Mouse (Mus musculus): Measurements from ENCODE around the gene Wdr31. TPM values are rescaled to one million over a fixed set of nuclear protein-coding genes. Genes with fewer than 3 reads are reported as not detected.

Wdr31 gene
- total RNA-seq (2021), result under 1 TPM; 0.26 to 0.28 TPM
- long read RNA-seq, experiment 1, partial matches to known transcripts, result 0 of 1 reads
- long read RNA-seq, experiment 1, other reads (novel, unspliced or antisense), result 0 of 1 reads
- long read RNA-seq, experiment 2, result 0 reads

DNA sequence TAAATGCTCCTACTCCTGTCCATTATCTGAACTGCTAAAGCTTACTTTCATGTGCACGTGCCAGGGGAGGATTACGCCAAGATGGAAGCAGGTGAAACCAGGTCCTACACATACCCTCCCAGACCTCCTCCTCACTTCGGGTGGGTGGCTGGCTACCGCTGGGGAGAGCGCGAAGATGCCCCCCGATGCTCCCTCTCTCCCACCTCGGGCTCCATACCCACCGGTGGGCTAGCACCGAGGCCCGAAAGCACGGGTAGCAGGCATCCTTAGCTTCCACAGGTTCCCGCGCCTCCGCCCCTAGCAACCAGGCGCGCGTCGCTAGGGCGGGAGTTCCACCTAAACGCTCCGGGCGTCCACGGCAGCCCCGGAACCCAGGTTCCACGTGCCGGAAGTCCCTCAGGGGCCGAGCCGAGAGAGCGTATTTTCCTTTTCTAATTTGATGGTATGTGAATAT, at the start of gene Wdr31:
Gene Wdr31 (minus strand): TSS at position 299 of the 454 bp plus-strand sequence.
- H3K27ac ChIP-seq, result peak within 1 kb of the TSS; percentile 68
- DNase-seq, result peak; percentile 81
- no peak for TF ChIP-seq CTCF (IDR thresholded peaks at IDR 0.05)
- intact Hi-C loops (cut with DNase I), result no loop called here
- peak within 1 kb of the TSS; percentile 85 for H3K4me3 ChIP-seq

DNA sequence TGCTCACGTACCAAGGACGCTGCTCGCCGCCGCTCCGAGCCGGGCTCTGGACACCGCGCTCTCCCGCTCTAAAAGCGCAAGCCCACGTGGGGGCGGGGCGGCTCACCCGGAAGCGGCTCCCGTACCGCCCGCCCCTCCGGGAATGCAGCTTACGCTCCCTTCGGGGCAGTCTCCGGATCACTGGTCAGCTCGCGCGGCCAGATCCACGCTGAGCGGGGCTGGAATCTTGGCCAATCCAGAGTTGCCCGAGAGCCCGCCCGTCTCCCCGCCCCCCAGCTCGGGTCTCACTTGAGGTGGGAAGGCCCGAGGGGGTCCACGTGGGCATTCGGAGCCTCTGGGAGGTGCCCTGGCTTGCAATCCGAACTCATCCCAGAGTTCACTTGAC, 49.1 kb upstream of the Wdr31 start, which contains the start of gene Alad:
Gene Alad (minus strand): TSS at position 70 of the 385 bp plus-strand sequence.
- Histone ChIP-seq H3K27ac (peak within 1 kb of the TSS; percentile 95), H3K4me3 (peak within 1 kb of the TSS; percentile 85)
- intact Hi-C loops (cut with DNase I), result loop anchor here (5.0 kb wide), 1 partner anchor 113 kb away; the partner anchor contains the start of genes Cdc26 and Prpf4
- peak; percentile 93 for DNase-seq
- no peak for TF ChIP-seq CTCF (IDR thresholded peaks at IDR 0.05)

DNA sequence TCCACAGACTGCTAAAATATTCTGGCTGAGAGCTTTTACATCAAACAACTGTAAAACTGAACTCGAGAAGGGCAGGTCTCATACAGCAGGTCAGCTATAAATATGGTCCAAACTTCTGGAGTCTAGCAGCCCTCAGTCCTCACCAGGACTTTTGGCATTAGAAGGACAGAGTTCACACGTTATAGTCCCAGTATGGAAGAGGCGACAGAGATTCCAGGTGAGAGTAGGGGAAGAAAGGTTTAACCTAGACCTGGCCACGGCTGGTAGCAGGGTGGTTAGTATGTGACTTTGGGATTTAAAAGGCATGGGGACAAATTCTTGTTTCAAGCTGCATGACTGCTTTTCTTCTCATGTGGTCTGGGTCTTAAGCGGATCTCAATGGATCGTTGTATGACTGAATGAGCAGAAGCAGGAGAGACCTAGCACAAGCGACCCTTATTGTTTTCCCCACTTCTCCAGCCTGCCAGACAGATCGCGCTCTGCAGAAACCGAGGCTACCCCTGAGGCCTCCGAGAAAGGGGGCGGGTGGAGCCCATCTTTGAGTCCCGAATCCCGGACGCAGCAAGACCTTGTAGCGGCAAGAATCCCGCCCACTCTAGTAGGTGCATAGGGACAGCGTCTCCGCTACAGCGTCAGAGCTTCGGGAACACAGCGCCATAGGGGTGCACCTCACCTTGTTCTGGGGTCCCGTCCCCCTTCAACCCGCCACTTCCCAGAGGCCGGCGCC, 48.6 kb upstream of the Wdr31 start:
- DNase-seq, result no peak
- intact Hi-C loops (cut with DNase I), result no loop called here
- Histone ChIP-seq H3K27ac (peak overlapping the region; percentile 95), H3K4me3 (peak overlapping the region; percentile 85)
- no peak for TF ChIP-seq CTCF (IDR thresholded peaks at IDR 0.05)

DNA sequence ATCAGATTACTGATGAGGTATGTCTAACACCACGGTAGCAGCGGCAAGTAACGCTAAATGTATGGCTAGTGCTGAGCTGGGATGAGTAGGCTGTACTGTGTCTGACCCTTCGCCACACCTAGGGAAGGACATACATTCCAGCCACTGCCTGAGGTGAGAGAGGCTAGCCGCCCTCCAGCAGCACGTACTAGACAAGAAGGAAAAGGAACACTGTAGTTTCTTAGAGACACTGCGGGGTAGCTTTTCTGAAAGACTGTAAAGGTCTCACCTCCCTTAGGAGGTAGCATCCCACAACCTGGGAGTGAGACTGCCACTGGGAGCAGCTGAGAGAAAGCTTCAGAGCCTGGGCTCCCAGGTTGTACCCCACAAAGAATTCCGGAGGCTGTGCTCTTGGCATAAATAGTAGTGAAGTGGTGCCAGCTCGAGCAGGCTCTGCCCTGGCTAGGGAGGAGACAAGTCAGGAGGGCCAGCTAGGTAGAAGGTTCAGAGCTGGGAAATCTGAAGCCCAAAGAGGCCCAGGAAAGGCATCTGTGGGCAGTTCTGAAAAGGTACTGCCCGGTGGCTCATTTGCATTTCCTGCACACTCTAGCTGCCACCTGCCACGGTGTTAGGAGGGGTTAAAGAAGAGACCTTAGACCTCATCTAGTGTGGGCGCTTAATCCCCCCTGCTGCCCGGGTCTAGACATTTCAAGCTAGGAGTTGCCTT, 47.9 kb upstream of the Wdr31 start:
- peak; percentile 50 for DNase-seq
- Histone ChIP-seq H3K27ac (peak overlapping the region; percentile 95), H3K4me3 (peak overlapping the region; percentile 85)
- intact Hi-C loops (cut with DNase I), result no loop called here
- TF ChIP-seq CTCF (IDR thresholded peaks at IDR 0.05), result no peak

DNA sequence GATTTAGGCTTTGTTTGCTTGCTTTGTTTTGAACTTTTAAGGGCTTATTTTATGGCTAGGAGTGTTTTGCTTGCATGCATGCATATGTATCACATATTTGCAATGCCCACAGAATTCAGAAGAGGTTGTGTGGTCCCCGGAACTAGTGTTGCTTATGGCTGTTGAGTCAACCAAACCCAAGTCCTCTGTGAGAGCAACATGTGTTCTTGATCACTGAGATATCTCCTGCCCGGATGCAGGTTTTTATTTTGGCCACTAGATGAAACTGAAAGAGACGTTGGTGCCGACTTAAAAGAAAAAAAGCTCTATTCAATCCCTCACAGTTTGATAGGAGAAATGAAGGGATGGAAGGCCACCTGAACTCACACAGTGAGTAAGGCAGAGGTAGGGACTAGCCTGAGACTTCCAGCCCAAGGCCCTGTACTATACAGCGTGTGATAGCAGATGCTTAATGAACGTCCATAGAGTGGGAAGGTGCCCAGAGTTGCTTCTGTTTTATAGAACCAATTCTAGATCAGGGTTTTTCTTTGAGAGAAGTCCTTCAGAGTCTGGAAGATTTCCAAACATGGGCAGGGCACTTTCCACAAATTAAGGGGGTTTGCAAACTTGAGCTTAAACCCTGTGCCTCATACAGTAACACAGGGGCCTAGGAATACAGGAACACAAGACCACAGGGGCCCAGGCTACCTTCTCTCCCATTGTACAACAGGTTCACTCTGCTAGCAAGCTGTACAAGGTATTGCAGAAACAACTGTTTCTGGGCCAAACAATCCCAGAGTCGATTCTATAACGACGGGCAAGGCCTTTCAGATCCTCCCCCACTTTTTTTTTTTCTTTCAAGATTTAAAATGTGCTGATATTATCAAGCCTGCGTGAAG, 47.1 kb upstream of the Wdr31 start:
- Histone ChIP-seq H3K4me3 (no peak overlapping the region), H3K27ac (peak overlapping the region; percentile 95; the same call in 1 of the 2 replicates)
- TF ChIP-seq CTCF (IDR thresholded peaks at IDR 0.05), result no peak
- intact Hi-C loops (cut with DNase I), result no loop called here
- DNase-seq, result no peak

DNA sequence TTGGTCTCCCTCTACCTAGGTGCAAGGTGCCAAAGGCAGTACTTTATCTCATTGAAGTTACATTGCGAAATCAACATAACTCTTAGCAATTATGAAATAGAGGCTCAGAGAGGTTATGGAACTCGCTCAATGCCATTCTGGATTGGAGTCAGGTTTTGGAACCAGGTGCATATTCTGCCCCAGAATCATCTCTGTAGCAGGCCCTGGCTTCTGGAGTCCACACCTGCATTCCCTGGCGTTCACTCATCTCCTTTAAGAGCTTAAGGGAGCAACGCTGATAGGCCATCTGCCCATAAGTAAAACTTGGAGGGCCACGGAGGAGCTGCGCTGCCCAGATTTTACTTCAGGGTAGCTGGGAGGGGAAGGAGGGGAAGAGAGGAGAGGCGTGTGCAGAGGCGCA, 46.4 kb upstream of the Wdr31 start:
- no peak overlapping the region for H3K4me3 ChIP-seq
- no peak for TF ChIP-seq CTCF (IDR thresholded peaks at IDR 0.05)
- DNase-seq, result no peak
- peak overlapping the region; percentile 72 for H3K27ac ChIP-seq
- intact Hi-C loops (cut with DNase I), result no loop called here

DNA sequence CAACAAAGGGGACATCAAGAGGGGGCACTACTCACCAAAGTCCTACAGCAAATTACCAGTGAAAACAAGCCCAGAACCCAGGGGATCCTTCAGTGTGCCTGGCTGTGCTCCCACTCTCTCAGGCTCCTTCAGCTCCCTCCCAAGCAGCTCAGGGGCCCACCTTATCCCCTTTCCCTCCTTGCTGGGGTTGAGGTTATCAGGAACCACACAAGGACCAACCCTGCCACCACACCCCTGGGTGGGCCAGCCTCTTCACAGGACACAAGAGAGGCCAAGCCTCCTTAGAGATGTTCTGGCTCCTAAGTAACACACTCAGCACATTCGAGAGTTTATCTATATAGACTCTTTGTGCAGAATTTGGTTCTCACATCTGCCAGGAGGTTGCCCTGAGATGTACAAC, 45.9 kb upstream of the Wdr31 start:
- peak overlapping the region; percentile 72 for H3K27ac ChIP-seq
- no peak for TF ChIP-seq CTCF (IDR thresholded peaks at IDR 0.05)
- no peak overlapping the region for H3K4me3 ChIP-seq
- no peak for DNase-seq
- intact Hi-C loops (cut with DNase I), result no loop called here

DNA sequence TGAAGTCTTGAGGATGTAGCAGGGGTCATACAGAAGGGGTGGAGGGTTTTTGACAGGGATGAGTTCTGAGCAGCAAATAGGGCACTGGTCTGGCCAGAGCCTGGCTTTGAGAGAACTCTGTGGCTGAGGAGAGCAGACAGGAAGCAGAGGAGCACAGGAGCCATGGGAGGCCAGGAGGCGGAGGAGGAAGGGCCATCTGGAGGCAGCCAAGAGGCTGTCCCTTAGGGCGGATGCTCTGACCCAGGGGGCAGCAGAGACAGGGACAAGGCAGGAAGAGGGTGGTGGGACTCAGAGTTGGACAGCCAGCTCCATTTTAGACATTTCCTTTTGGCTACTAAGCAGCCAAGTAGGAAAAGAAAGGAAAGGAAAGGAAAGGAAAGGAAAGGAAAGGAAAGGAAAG, 45.4 kb upstream of the Wdr31 start:
- no peak overlapping the region; the same call in 1 of the 2 replicates for H3K4me3 ChIP-seq
- TF ChIP-seq CTCF (IDR thresholded peaks at IDR 0.05), result no peak; the same call in 1 of the 2 replicates
- DNase-seq, result peak; percentile 51

DNA sequence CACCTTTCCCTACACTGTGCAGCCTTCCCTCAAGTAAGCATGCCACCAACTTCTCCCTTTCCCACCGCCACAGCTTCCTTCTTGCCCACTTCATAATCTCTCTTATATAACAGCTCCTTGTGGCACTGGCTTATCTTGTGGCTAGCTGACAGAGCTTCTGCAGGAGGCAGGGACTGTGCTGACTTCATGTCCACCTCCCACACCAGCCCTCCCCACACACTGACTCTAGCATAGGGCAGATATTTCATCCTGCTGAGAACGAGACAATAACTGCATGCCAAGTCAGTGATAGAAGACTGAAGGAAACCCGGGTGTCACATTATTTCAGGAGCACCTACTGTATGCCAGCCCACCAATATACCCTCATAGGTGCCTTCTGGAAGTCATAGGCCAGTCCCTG, 44.8 kb upstream of the Wdr31 start:
- DNase-seq, result no peak
- no peak overlapping the region for H3K4me3 ChIP-seq
- peak overlapping the region; percentile 72 for H3K27ac ChIP-seq
- TF ChIP-seq CTCF (IDR thresholded peaks at IDR 0.05), result no peak
- intact Hi-C loops (cut with DNase I), result no loop called here

More for the DNA sequence above, 45.4 kb upstream of the Wdr31 start:
- intact Hi-C loops (cut with DNase I), result no loop called here
- peak overlapping the region; percentile 72 for H3K27ac ChIP-seq

DNA sequence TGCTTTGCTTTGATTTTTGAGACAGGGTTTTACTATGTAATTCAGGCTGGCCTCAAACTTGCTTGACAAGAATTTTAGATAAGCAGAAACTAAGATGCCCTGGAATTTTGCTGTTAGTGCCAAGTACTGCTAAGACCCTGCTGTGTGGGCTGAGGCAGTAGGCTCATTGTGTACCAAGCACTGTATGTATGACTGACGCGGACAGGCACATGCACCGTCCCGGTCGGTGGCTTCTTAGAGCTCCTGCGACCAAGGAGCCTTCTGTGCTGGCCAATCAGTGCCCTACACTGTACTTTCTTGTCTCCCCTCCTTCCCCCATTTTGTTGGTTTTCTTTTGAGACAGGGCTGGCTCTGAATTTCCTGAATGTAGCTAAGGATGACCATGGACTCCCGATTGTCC, 44.3 kb upstream of the Wdr31 start:
- Histone ChIP-seq H3K27ac (peak overlapping the region; percentile 72), H3K4me3 (no peak overlapping the region)
- no peak for DNase-seq
- intact Hi-C loops (cut with DNase I), result no loop called here
- no peak for TF ChIP-seq CTCF (IDR thresholded peaks at IDR 0.05)

DNA sequence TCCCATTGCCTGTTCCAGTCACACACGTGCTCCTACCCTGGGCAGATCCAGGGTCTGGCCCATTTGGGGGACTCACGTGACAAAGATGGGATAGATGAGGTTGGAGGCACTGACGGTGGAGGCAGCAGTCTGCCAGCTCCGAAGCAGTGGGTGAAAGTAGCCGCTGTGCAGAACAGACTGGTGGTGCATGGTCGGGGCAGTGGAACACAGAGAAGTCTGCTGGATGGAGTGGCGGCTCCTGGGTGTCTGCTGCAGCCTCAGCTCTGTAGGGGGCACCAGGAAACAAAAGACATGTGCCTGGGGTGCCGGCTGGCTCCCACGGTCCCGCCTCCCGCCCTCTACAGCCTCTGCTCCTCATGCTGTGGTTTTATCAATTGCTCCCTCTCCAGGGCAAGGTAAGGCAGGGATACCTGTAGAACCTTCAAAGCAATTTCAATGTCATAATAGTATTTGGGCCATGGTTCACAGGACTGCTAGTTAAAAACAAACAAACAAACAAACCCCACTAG, 43.4 kb upstream of the Wdr31 start:
- intact Hi-C loops (cut with DNase I), result no loop called here
- H3K4me3 ChIP-seq, result no peak overlapping the region
- H3K27ac ChIP-seq, result no peak overlapping the region
- no peak for DNase-seq
- TF ChIP-seq CTCF (IDR thresholded peaks at IDR 0.05), result no peak

DNA sequence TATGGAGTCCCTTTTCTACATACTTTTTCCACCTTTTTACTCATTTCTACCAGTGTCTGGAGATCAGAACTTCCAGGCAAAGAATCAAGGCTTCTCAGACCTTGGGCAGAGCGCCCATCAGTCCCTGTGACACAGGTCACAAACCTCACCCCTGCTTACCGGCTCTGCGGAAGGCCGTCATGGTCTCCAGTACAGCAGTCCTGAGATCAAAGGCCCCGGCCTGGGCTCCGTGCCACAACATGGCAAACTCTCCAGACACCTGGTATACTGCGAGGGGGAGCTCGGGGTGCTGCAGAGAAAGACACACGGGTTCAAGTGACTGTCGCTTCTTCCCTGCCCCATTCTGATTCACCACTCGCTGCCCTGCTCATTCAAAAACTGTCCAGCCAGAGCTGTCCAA, 39.2 kb upstream of the Wdr31 start:
- DNase-seq, result peak; percentile 44
- no peak overlapping the region for H3K27ac ChIP-seq
- intact Hi-C loops (cut with DNase I), result loop anchor here (5.0 kb wide), 1 partner anchor 168 kb away; no protein-coding TSS in a partner anchor
- no peak for TF ChIP-seq CTCF (IDR thresholded peaks at IDR 0.05)
- no peak overlapping the region for H3K4me3 ChIP-seq
